In the genomic region with DNA sequence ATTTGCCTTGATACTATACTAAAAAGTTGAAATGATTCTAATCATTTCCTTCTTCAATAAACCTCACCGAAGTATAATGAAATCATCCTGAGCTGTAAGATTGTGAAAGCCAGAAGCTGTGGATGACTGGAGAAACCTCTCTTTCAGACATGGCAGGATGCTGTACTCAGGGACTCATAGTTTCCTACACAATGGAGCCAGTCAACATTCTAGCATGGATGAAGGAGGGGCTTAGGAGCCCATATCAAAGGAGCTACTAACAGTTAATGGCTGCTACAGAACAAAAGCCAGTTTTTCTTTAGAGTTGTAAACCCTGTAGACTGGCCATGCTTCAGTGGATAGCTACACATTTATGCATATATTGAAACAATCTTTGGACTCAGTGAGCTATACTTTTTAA, we compare ENCODE assay signal across 24 mouse cellular contexts. TPM values are rescaled to one million over a fixed set of nuclear protein-coding genes. Genes with fewer than 3 reads are reported as not detected.
DNase-seq lines count a peak whose midpoint lies in the region; ATAC-seq lines count a peak whose summit lies in the region.
"Had no signal": no experiment of that assay in that cellular context is flagged by ENCODE, and none has a peak within 500 bp of the region (broad histone marks: within the 10 kb centered on the region; RNA-seq: fewer than 3 reads in every experiment).

No protein-coding gene starts in this region.

- no peak overlapping the region for H3K27ac ChIP-seq in forebrain, embryonic 11.5 days (ENCODE audit: low read depth, low read length)
- no peak overlapping the region for H3K27ac ChIP-seq in forebrain, embryonic 13.5 days
- H3K27ac ChIP-seq in hindbrain, embryonic 16.5 days (ENCODE audit: low read depth, low read length) = no peak overlapping the region
- H3K27ac ChIP-seq: forebrain, embryonic 12.5 days; heart, adult 2 months; heart, embryonic 10.5 days; heart, embryonic 13.5 days; hindbrain, embryonic 14.5 days had no signal

- WGBS in forebrain, embryonic 11.5 days = 84% methylated on average over 1 of the region's 1 CpGs
- WGBS in forebrain, embryonic 13.5 days = 72% methylated on average over 1 of the region's 1 CpGs
- 94% methylated on average over 1 of the region's 1 CpGs for WGBS in hindbrain, embryonic 16.5 days

- H3K27me3 ChIP-seq in forebrain, embryonic 11.5 days (ENCODE audit: control insufficient read depth, insufficient read depth, low read length) = no peaks in the 10 kb centered on the region
- no peaks in the 10 kb centered on the region for H3K27me3 ChIP-seq in forebrain, embryonic 13.5 days
- no peaks in the 10 kb centered on the region for H3K27me3 ChIP-seq in hindbrain, embryonic 16.5 days (replicated peaks; ENCODE audit: control insufficient read depth, insufficient read depth, low read length)
- H3K27me3 ChIP-seq: forebrain, embryonic 12.5 days; heart, embryonic 13.5 days; Patski had no signal

- no peaks in the 10 kb centered on the region for H3K9me3 ChIP-seq in forebrain, embryonic 11.5 days (ENCODE audit: control insufficient read depth, low read length)
- no peaks in the 10 kb centered on the region for H3K9me3 ChIP-seq in forebrain, embryonic 13.5 days (replicated peaks)
- no peaks in the 10 kb centered on the region for H3K9me3 ChIP-seq in hindbrain, embryonic 16.5 days (ENCODE audit: control insufficient read depth, low read length)
- H3K9me3 ChIP-seq: forebrain, embryonic 12.5 days; heart, embryonic 10.5 days had no signal

- ATAC-seq in forebrain, embryonic 11.5 days (replicated peaks; ENCODE audit: low FRiP score) = peak; percentile 71; the same call in 1 of the 2 replicates
- ATAC-seq in forebrain, embryonic 13.5 days = no peak
- ATAC-seq in hindbrain, embryonic 16.5 days = no peak
- ATAC-seq in activated CD4-positive, CD25-positive, alpha-beta regulatory T cell, adult 4 months = no peak
- ATAC-seq: forebrain, embryonic 16.5 days; intestine, postnatal 0 days; Patski had no signal

- H3K4me3 ChIP-seq in forebrain, embryonic 11.5 days (ENCODE audit: low read depth, low read length) = no peak overlapping the region
- no peak overlapping the region for H3K4me3 ChIP-seq in forebrain, embryonic 13.5 days
- H3K4me3 ChIP-seq in hindbrain, embryonic 16.5 days (ENCODE audit: low read length) = no peak overlapping the region
- H3K4me3 ChIP-seq: forebrain, embryonic 12.5 days; heart, adult 2 months; heart, embryonic 10.5 days; heart, embryonic 13.5 days had no signal

- no peaks in the 10 kb centered on the region for H3K4me1 ChIP-seq in forebrain, embryonic 11.5 days (replicated peaks; ENCODE audit: control insufficient read depth, insufficient read depth, low read length)
- H3K4me1 ChIP-seq in forebrain, embryonic 13.5 days = peaks cover 3% of the 10 kb centered on the region; the same call in 1 of the 2 replicates
- no peaks in the 10 kb centered on the region for H3K4me1 ChIP-seq in hindbrain, embryonic 16.5 days (ENCODE audit: control insufficient read depth, insufficient read depth, low read depth, low read length)
- H3K4me1 ChIP-seq: forebrain, embryonic 12.5 days; heart, embryonic 10.5 days had no signal

- DNase-seq in forebrain, embryonic 11.5 days (ENCODE audit: low spot score) = no peak
- peak; percentile 43 for DNase-seq in 3T3-L1 (ENCODE audit: low read depth, low spot score)
- peak; percentile 20 for DNase-seq in NIH3T3 (ENCODE audit: low read depth)
- DNase-seq: adrenal gland, adult 8-10 months; adrenal gland, postnatal 25 days; cerebellum, adult 11-12 months; cerebellum, adult 8-10 months; cerebellum, postnatal 10 days; cerebellum, postnatal 36 days; gastrocnemius, postnatal 10 days; gastrocnemius, postnatal 36 days; heart, adult 2 months; heart, postnatal 14 days; heart, postnatal 4 days had no signal

- no peak overlapping the region for H3K9ac ChIP-seq in forebrain, embryonic 11.5 days (ENCODE audit: low read length)
- no peak overlapping the region for H3K9ac ChIP-seq in forebrain, embryonic 13.5 days
- no peak overlapping the region for H3K9ac ChIP-seq in hindbrain, embryonic 16.5 days (ENCODE audit: low read depth, low read length)
- H3K9ac ChIP-seq: forebrain, embryonic 12.5 days; heart, embryonic 13.5 days; hindbrain, embryonic 14.5 days had no signal

- H3K36me3 ChIP-seq in forebrain, embryonic 11.5 days (ENCODE audit: control insufficient read depth, insufficient read depth, low read length) = no peaks in the 10 kb centered on the region
- no peaks in the 10 kb centered on the region for H3K36me3 ChIP-seq in forebrain, embryonic 13.5 days (ENCODE audit: poor library complexity, severe bottlenecking)
- no peaks in the 10 kb centered on the region for H3K36me3 ChIP-seq in hindbrain, embryonic 16.5 days (ENCODE audit: control insufficient read depth, insufficient read depth, low read length)
- H3K36me3 ChIP-seq: forebrain, embryonic 12.5 days; heart, embryonic 10.5 days; heart, embryonic 13.5 days had no signal

- H3K4me2 ChIP-seq in forebrain, embryonic 11.5 days (ENCODE audit: low read depth, low read length, severe bottlenecking) = no peak overlapping the region
- no peak overlapping the region for H3K4me2 ChIP-seq in forebrain, embryonic 13.5 days
- H3K4me2 ChIP-seq in hindbrain, embryonic 16.5 days (ENCODE audit: low read length) = no peak overlapping the region
- H3K4me2 ChIP-seq: forebrain, embryonic 12.5 days; heart, embryonic 13.5 days; hindbrain, embryonic 14.5 days had no signal

RNA-seq across cellular contexts. Expression of gene Col5a2, which starts 12.6 kb away (rescaled TPM):
- 27.4 and 31.3 TPM in 2 replicates for polyA plus RNA-seq in forebrain, embryonic 11.5 days (2014; fragmentation: Nextera tagmentation; extraction: Ambion mirVana)
- polyA plus RNA-seq in forebrain, embryonic 13.5 days (2015; fragmentation: Nextera tagmentation; extraction: Ambion mirVana) = 11.8 TPM in 2 replicates
- 9.3 and 16.5 TPM in 2 replicates for polyA plus RNA-seq in hindbrain, embryonic 16.5 days (2015; fragmentation: Nextera tagmentation; extraction: Ambion mirVana)
- polyA plus RNA-seq in activated CD4-positive, CD25-positive, alpha-beta regulatory T cell, adult 4 months (2017; shearing (Covaris generic)) = under 1 TPM in 1 of 2 experiments, not detected in 1; 0.33 TPM
